In genomic region chr11:30240861-30241260, GRCm38 (mm10) we compare ENCODE assay signal across 23 mouse cellular contexts. TPM values are rescaled to one million over a fixed set of nuclear protein-coding genes. Genes with fewer than 3 reads are reported as not detected.
DNase-seq lines count a peak whose midpoint lies in the region; ATAC-seq and TF ChIP-seq lines count a peak whose summit lies in the region.
"Had no signal": no experiment of that assay in that cellular context is flagged by ENCODE, and none has a peak within 500 bp of the region (broad histone marks: within the 10 kb centered on the region; RNA-seq: fewer than 3 reads in every experiment).

No protein-coding gene starts in this region.

- no peak for DNase-seq in heart, adult 18-20 months
- peak; percentile 46 for DNase-seq in lung, embryonic 14.5 days
- no peak for DNase-seq in lung, postnatal 36 days
- no peak for DNase-seq in heart, postnatal 0 days (ENCODE audit: low spot score)
- no peak for DNase-seq in adrenal gland, adult 8-10 months
- DNase-seq: adrenal gland, adult 2 months; cerebellum, adult 18-20 months; cerebellum, postnatal 14 days; kidney, adult 18-20 months; left cerebral cortex, postnatal 4 days; right cerebral cortex, adult 18-20 months; right cerebral cortex, postnatal 4 days; thymus, adult 2 months; thymus, postnatal 4 days had no signal

- TF ChIP-seq EP300 in heart, postnatal 0 days (IDR thresholded peaks at IDR 0.05; ENCODE audit: low read depth) = no peak

- H3K4me2 ChIP-seq in heart, embryonic 11.5 days = no peak overlapping the region
- H3K4me2 ChIP-seq in lung, embryonic 14.5 days = no peak overlapping the region
- no peak overlapping the region for H3K4me2 ChIP-seq in heart, embryonic 15.5 days
- H3K4me2 ChIP-seq in heart, postnatal 0 days (ENCODE audit: low read depth, low read length) = no peak overlapping the region
- H3K4me2 ChIP-seq: embryonic facial prominence, embryonic 13.5 days; forebrain, embryonic 13.5 days; hindbrain, embryonic 12.5 days; neural tube, embryonic 15.5 days; stomach, embryonic 15.5 days had no signal

- 0 out of 2 replicates have a peak overlapping the region, but pooled peaks have one; percentile 24 for H3K27ac ChIP-seq in heart, embryonic 11.5 days (ENCODE audit: low read depth, low read length)
- 0 out of 2 replicates have a peak overlapping the region, but pooled peaks have one; percentile 1 for H3K27ac ChIP-seq in lung, embryonic 14.5 days (ENCODE audit: low read depth)
- peak overlapping the region; percentile 43 for H3K27ac ChIP-seq in heart, embryonic 15.5 days
- peak overlapping the region; percentile 67 for H3K27ac ChIP-seq in heart, postnatal 0 days (ENCODE audit: low read depth)
- H3K27ac ChIP-seq: embryonic facial prominence, embryonic 13.5 days; forebrain, embryonic 13.5 days; hindbrain, embryonic 12.5 days; kidney, postnatal 0 days; midbrain, embryonic 10.5 days; neural tube, embryonic 15.5 days; stomach, embryonic 15.5 days had no signal

- 29% methylated on average over 3 of the region's 3 CpGs for WGBS in heart, embryonic 11.5 days (ENCODE audit: insufficient replicate concordance)
- 13% methylated on average over 3 of the region's 3 CpGs for WGBS in lung, embryonic 14.5 days
- WGBS in heart, embryonic 15.5 days = 15% methylated on average over 3 of the region's 3 CpGs
- WGBS in heart, postnatal 0 days = 8% methylated on average over 3 of the region's 3 CpGs

- no peak overlapping the region for H3K4me3 ChIP-seq in heart, embryonic 11.5 days (ENCODE audit: low read depth, low read length)
- no peak overlapping the region for H3K4me3 ChIP-seq in lung, embryonic 14.5 days (ENCODE audit: low read depth, low read length)
- H3K4me3 ChIP-seq in heart, embryonic 15.5 days = no peak overlapping the region
- H3K4me3 ChIP-seq in heart, postnatal 0 days (ENCODE audit: low read depth, low read length) = no peak overlapping the region
- H3K4me3 ChIP-seq: embryonic facial prominence, embryonic 13.5 days; forebrain, embryonic 13.5 days; hindbrain, embryonic 12.5 days; midbrain, embryonic 10.5 days; neural tube, embryonic 15.5 days; stomach, embryonic 15.5 days had no signal

- no peak for TF ChIP-seq CTCF in lung, embryonic 14.5 days (IDR thresholded peaks at IDR 0.05; ENCODE audit: low read depth)
- TF ChIP-seq CTCF in heart, postnatal 0 days (IDR thresholded peaks at IDR 0.05; ENCODE audit: low read depth) = no peak

- no peak for ATAC-seq in heart, embryonic 11.5 days (replicated peaks; ENCODE audit: insufficient number of reproducible peaks, low FRiP score, low TSS enrichment)
- no peak for ATAC-seq in lung, embryonic 14.5 days (ENCODE audit: insufficient read depth)
- ATAC-seq in heart, embryonic 15.5 days (replicated peaks; ENCODE audit: insufficient number of reproducible peaks, insufficient read depth, low FRiP score, low read depth) = no peak
- ATAC-seq in heart, postnatal 0 days (ENCODE audit: insufficient read depth, low read depth) = no peak
- ATAC-seq: forebrain, embryonic 13.5 days had no signal

- 0 out of 2 replicates have a peak, but pooled peaks cover 3% of the 10 kb centered on the region for H3K36me3 ChIP-seq in heart, embryonic 11.5 days (ENCODE audit: control insufficient read depth, insufficient read depth, low read length)
- H3K36me3 ChIP-seq in lung, embryonic 14.5 days (ENCODE audit: insufficient read depth) = peaks cover 12% of the 10 kb centered on the region; the same call in 1 of the 2 replicates
- peaks cover 7% of the 10 kb centered on the region; the same call in 1 of the 2 replicates for H3K36me3 ChIP-seq in heart, embryonic 15.5 days
- peaks cover 24% of the 10 kb centered on the region for H3K36me3 ChIP-seq in heart, postnatal 0 days (replicated peaks; ENCODE audit: control insufficient read depth, insufficient read depth, low read length)
- H3K36me3 ChIP-seq: hindbrain, embryonic 12.5 days; midbrain, embryonic 10.5 days; neural tube, embryonic 15.5 days; stomach, embryonic 15.5 days had no signal

- H3K9ac ChIP-seq in heart, embryonic 11.5 days (ENCODE audit: low read depth, low read length) = no peak overlapping the region
- no peak overlapping the region for H3K9ac ChIP-seq in lung, embryonic 14.5 days
- H3K9ac ChIP-seq in heart, embryonic 15.5 days = no peak overlapping the region
- H3K9ac ChIP-seq in heart, postnatal 0 days (replicated peaks; ENCODE audit: low read depth, low read length) = no peak overlapping the region
- H3K9ac ChIP-seq: embryonic facial prominence, embryonic 13.5 days; forebrain, embryonic 13.5 days; hindbrain, embryonic 12.5 days; neural tube, embryonic 15.5 days; stomach, embryonic 15.5 days had no signal

- H3K27me3 ChIP-seq in heart, embryonic 11.5 days (ENCODE audit: control insufficient read depth, insufficient read depth, low read length) = no peaks in the 10 kb centered on the region
- no peaks in the 10 kb centered on the region for H3K27me3 ChIP-seq in lung, embryonic 14.5 days (ENCODE audit: insufficient read depth, low read length)
- H3K27me3 ChIP-seq in heart, embryonic 15.5 days = no peaks in the 10 kb centered on the region
- H3K27me3 ChIP-seq in heart, postnatal 0 days (ENCODE audit: control insufficient read depth, insufficient read depth, low read length) = no peaks in the 10 kb centered on the region
- H3K27me3 ChIP-seq: embryonic facial prominence, embryonic 13.5 days; forebrain, embryonic 13.5 days; hindbrain, embryonic 12.5 days; neural tube, embryonic 15.5 days; stomach, embryonic 15.5 days had no signal

- peaks cover 49% of the 10 kb centered on the region for H3K4me1 ChIP-seq in heart, embryonic 11.5 days (ENCODE audit: control insufficient read depth, insufficient read depth, low read length)
- H3K4me1 ChIP-seq in lung, embryonic 14.5 days (ENCODE audit: insufficient read depth) = peaks cover 33% of the 10 kb centered on the region
- H3K4me1 ChIP-seq in heart, embryonic 15.5 days (replicated peaks) = peaks cover 70% of the 10 kb centered on the region
- H3K4me1 ChIP-seq in heart, postnatal 0 days (ENCODE audit: control insufficient read depth, insufficient read depth) = peaks cover 68% of the 10 kb centered on the region
- H3K4me1 ChIP-seq: stomach, embryonic 15.5 days had no signal

- H3K9me3 ChIP-seq in heart, embryonic 11.5 days (replicated peaks; ENCODE audit: control insufficient read depth, low read length) = no peaks in the 10 kb centered on the region
- no peaks in the 10 kb centered on the region for H3K9me3 ChIP-seq in lung, embryonic 14.5 days (ENCODE audit: low read depth, low read length)
- no peaks in the 10 kb centered on the region for H3K9me3 ChIP-seq in heart, embryonic 15.5 days (replicated peaks)
- H3K9me3 ChIP-seq in heart, postnatal 0 days (replicated peaks; ENCODE audit: control insufficient read depth, low read length) = no peaks in the 10 kb centered on the region
- H3K9me3 ChIP-seq: embryonic facial prominence, embryonic 13.5 days; forebrain, embryonic 13.5 days; hindbrain, embryonic 12.5 days; midbrain, embryonic 10.5 days; neural tube, embryonic 15.5 days; stomach, embryonic 15.5 days had no signal

RNA-seq across cellular contexts. Expression of gene Sptbn1, which starts 27.1 kb away (rescaled TPM):
- 156 and 175 TPM in 2 replicates for polyA plus RNA-seq in heart, embryonic 11.5 days (2014; fragmentation: Nextera tagmentation; extraction: Ambion mirVana)
- 100 to 1,000 TPM; 523 to 532 TPM for total RNA-seq in heart, adult 18-20 months (2021)
- polyA plus RNA-seq in lung, embryonic 14.5 days (2014; fragmentation: Nextera tagmentation; extraction: Ambion mirVana) = 164 and 168 TPM in 2 replicates
- polyA plus RNA-seq in heart, embryonic 15.5 days (2015; fragmentation: Nextera tagmentation; extraction: Ambion mirVana) = 159 and 163 TPM in 2 replicates
- 262 and 271 TPM in 2 replicates for total RNA-seq in heart, postnatal 0 days (2014; rRNA removed; ENCODE audit: low replicate concordance)
- polyA plus RNA-seq in heart, postnatal 0 days (2015; fragmentation: Nextera tagmentation; extraction: Ambion mirVana) = 118 and 121 TPM in 2 replicates
- 100 to 1,000 TPM; 290 to 336 (median 317) TPM for total RNA-seq in adrenal gland, adult 8-10 months (2022)

Comparison
In these comparisons a context has a peak if more than half of its experiments do, and no peak if none do; other contexts are left out.
1. H3K27ac ChIP-seq: peak in every context shown above with its lines; median percentile 67 in heart, postnatal 0 days; 43 in heart, embryonic 15.5 days; 24 in heart, embryonic 11.5 days; 1 in lung, embryonic 14.5 days.